Mouse (Mus musculus): ENCODE measurements around the gene Cnpy4.
A peak's percentile ranks its signal among the peaks of the same experiment; 100 is the strongest.
"Not testable (repeated sequence)": the region's sequence is repeated elsewhere in the genome, so short reads cannot be mapped to it uniquely, and the experiment has no call there.

Cnpy4 gene

DNA sequence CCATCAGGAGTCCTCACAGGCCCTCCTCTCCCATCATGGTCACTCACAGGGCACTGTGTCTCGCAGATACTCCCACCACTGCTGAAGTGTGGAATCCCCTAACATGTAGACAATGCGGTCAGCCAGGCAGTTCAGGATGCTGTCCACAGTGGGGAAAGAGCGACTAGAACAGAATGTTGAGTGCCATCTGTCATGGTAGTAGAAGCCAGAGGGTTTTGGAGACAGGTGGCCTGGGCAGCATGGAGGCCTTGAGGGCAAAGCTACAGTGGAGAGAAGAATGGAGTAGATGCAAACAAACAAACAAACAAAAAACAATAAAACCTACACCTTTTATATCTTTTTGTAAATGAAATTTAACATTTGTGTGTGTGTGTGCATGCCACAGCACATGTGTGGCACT is 14.8 kb downstream of the Cnpy4 start:
- no peak for DNase-seq (ENCODE audit: low read depth, low spot score)

DNA sequence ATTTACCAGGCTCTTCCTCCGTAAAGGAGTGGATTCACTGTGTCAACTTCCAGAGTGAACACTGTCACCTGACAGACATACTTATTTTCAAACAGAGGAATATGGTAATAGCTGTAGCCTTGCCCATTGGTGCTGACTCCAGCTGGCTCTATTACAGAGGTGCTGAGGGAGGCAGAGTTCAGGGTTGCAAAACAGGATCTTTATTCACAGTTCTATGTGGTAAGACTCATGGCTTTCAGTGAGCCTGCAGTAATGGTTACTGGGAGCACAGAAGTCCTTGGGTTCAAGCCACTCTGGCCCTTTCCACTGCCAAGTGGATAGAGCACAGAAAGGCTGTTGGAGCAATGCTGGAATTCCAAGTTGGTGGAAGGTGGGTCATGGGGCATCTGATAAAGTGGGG is 20.0 kb downstream of the Cnpy4 start:
- DNase-seq (ENCODE audit: low read depth, low spot score): no peak

DNA sequence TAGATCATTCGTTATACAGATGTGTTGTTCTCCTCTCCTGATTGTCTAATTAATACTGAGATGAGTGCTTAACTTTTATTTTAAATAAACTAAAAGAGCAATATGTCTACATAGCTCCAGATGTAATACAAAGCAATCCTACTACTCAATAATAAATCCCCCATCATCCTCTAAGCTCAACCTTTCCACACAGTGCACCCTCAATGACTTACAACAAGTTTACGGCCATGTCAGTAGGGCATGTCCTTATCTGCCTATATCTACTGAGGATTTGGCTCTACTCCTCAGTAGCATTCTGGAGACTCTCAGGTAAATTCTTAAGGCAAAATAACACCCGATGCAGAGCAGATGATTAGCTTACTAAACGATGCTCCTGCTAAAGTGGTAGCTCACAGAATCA is 20.6 kb downstream of the Cnpy4 start:
- DNase-seq (ENCODE audit: low read depth, low spot score): no peak

DNA sequence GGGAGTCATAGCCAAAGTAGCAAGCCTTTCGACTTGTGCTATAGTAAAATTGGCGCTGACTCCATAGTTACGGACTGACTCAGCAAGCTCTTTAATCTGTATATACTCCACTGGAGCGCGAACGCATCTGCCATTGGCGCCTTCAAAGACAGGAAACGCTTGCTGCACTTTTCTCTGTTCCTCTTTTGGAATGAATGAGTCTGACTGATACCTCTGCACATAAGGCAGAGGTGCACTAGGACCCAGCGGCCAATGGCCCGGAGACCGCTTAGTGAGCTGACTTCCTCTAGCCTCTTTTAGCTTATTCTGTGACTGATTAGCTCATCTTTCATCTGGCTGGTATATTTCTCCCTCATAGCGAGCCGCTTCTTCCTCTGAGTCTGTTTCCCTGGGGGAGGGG is 29.3 kb downstream of the Cnpy4 start:
- not testable (repeated sequence) for DNase-seq (ENCODE audit: low read depth, low spot score)

DNA sequence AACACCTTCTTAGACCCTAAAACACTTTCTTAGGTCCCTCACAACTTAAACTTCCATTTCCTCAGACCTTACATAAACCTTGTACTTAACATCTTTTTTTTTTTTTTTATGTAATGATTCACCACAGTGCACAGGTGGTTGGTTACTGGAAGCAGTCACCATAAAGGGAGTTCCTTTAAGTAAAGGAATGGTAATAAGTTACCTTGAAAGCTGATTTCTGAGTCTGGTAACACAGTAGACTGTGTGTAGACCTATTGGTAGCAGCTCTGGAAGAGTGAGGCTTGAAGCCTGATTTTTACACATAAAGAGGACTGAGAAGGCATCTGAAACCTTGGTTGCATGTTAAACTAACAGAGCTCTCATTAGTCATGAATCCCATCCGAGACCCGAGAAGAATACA is 32.6 kb downstream of the Cnpy4 start:
- no peak for DNase-seq (ENCODE audit: low read depth, low spot score)

DNA sequence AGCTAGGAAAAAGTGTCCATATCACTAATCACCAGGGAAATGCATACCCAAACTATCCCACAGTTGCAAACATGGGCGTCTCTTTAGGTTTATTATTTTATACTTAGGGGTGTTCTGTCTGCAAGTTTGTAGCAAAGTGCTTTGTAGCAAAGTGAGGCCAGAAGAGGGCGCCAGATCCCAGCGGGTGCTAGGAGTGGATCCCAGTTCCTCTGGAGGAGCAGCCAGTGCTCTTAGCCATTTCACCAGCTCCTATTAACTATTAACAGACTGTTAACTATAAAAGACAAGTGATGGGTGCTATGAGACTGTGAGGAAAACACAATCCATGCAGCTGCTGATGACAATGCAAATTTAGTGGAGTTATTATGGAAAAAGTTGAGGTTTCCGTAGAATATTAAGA is 34.8 kb downstream of the Cnpy4 start:
- peak; percentile 60 for DNase-seq (ENCODE audit: low read depth, low spot score)

DNA sequence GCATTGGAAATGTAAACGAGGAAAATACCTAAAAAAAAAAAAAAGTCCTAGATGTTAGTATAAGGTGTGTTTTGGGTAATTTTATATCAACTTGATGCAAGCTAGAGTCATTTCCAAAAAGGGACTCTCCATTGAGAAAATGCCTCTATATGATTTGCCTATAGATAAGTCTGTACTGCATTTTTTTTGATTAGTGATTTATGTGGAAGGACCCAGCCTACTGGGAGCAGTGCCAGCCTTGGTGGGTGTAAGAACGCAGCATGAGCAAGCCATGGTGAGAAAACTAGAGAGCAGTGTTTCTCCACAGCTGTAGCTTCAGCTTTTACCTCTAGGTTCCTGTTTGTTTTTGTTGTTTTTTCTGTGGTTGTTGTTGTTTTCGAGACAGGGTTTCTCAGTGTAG is 36.0 kb downstream of the Cnpy4 start:
- DNase-seq (ENCODE audit: low read depth, low spot score): no peak

DNA sequence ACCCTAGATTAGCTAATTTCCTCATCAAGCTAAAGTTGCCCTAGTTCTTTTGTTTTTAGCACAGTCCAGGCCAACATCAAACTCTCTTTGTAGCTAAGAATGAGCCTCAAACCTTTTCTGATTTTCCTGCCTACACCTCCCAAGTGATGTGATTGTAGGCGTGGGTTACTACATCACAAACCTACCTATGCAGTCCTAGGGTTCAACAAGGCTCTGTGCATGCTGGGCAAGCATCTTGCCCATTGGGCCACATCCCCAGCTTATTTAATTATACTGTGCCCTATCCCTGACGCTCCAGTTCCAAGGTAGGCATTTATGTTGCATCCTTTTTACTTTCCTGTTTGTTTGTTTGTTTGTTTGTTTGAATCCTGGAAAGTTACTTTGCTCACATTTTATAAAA is 38.4 kb downstream of the Cnpy4 start, which contains the start of gene Nxpe5:
Gene Nxpe5 (plus strand): TSS at position 199 of the 400 bp plus-strand sequence.
- DNase-seq (ENCODE audit: low read depth, low spot score): no peak

DNA sequence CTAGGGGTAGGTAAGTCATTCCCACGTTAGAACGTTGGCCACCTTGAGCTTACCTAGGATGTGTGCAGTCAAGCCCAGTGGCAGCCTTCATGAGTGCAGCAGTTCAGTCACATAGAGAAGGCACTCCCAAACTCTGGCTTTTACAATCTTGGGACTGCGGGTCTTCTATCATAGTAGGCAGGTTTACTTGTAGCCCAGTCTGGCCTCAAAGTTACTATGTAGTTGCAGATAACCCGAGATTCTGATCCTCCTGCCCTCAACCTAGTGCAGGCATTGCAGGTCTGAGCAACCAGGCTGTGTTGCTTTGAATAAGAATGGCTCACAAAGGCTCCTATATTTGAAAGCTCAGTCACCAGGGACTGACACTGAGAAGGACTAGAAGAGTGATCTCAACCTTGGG is 39.2 kb downstream of the Cnpy4 start:
- no peak for DNase-seq (ENCODE audit: low read depth, low spot score)

DNA sequence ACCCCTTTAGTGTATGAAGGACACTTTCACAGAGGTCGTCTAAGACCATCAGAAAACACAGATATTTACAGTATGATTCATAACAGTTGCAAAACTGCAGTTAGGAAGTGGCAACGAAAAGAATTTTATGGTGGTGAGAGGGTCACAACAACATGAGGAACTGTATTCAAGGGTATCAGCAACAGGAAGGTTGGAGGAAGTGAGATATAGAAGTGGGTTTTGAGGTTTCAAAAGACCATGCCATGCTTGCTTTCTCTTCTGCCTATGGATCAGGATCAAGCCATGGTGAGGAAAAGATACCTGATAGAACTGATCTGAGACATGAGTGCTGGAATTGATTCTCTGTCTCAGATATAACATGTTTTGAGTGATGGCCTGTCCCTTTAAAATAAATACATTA is 40.1 kb downstream of the Cnpy4 start:
- no peak for DNase-seq (ENCODE audit: low read depth, low spot score)

DNA sequence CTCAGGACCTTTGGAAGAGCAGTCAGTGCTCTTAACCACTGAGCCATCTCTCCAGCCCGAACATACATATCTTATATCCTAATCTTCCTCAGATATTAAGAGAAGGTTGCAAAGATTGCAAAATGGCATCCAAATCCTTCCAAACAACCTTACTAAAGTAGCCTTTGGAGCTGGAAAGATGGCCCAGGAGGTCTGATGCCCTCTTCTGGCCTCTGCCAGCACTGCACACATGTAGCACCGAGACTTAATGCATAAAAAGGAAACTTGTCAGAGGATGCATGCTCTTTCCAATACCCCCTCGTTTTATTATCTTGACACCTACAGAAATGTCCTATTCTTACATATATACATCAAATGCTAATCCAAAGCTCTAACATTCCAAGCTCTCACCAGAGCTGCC is 40.7 kb downstream of the Cnpy4 start:
- DNase-seq (ENCODE audit: low read depth, low spot score): no peak

DNA sequence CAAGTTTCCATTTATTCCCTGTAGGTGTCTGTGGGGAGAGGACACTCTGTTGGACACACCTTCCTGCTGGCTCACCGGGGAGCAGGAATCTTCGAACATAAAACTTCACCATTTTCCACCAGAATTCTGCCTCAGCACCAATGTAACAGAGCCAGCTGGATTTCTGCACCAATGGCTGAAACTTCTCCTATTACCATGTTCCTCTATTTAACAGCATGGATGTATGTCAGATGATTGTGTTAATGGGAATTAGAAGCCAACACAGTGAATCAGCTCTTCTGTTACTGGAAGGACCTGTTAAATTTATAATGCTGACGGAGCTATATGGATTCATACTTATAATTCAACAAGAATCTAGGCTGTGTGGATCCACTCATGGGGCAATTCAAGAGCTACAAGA is 42.2 kb downstream of the Cnpy4 start:
- DNase-seq (ENCODE audit: low read depth, low spot score): no peak

DNA sequence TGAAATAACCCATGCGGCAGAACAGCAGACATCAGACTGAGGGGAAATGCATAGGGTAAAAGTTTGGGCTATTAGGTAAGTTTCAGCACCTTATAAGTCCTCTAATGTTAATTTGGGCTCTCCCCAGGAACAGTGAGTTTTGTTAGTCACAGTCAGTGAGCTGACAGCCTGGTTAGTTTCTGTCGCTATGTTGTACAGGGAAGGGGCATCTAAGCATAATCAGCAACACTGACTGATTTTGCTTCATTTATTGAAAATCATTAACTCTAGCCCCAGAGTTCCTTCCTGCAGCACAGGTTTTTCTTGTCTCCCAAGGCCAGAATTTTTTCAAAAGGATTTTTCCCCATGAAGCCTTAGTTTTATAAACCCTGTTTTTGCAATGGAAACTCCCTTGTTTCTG is 46.5 kb downstream of the Cnpy4 start:
- no peak for DNase-seq (ENCODE audit: low read depth, low spot score)

DNA sequence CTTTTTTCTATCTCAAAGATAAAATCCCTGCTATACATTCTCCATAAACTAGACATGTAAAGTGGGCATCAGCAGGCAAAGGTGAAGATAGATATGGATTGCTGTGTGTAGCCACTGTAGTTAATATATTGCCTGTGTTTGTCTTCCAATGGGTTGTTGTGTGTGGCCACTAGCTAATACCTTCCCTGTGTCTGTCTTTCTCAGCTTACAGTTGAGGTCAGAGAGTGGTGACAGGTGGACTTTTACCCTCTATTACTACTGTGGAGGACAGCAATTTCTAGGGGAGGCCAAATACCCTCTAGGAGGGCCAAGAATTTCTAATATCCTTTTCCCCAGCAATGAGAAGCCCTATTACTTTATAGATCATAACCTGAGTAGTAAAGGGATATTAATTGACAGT is 46.9 kb downstream of the Cnpy4 start:
- no peak for DNase-seq (ENCODE audit: low read depth, low spot score)

DNA sequence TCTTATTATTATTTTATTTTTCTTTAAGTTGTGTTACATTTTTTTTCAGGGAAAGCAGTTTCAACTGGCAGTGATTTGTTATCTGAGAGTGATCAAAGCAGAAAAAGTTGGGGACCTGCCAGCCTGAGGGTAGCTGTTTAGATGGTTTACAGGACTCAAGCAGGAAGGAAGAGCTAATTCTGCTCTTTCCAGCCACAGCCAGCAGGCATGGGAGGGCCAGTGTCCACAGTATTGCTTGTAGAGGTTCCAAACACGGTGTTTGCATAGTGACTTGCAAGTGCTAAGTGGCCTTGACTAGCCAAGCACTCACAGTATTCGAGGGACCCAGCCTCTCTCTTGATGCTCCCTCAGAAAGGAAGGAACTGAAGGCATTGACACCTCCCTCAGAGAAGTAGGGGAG is 54.2 kb downstream of the Cnpy4 start:
- no peak for DNase-seq (ENCODE audit: low read depth, low spot score)
